Mouse (Mus musculus) bone marrow macrophage, adult 2 months (primary cell): ENCODE data around the gene Bcl9.

Source experiments
- CTCF ChIP-seq: IDR thresholded peaks from 2 replicates; pipeline ENCODE4 v1.5.1; 2012; ENCODE audit warnings: low read depth, mild to moderate bottlenecking, low read length, moderate library complexity
- POLR2A ChIP-seq: IDR thresholded peaks from 2 replicates; pipeline ENCODE4 v1.6.1; 2012; ENCODE audit warnings: mild to moderate bottlenecking, low read depth, low read length, borderline replicate concordance

GRCm38 (mm10) chr3:97161773-97162172 is 135.9 kb downstream of the Bcl9 start:
- TF ChIP-seq CTCF (no peak), POLR2A (no peak)
